Mouse (Mus musculus): ENCODE data around the gene Sh3pxd2a. TPM values are rescaled to one million over a fixed set of nuclear protein-coding genes. Genes with fewer than 3 reads are reported as not detected.

Sh3pxd2a gene
- total and polyA plus RNA-seq, 3 experiments: 1.3 to 4.6 (median 3.2) TPM

- Histone ChIP-seq H3K9me3 (replicated peaks; ENCODE audit: low read length) (no peaks in the 10 kb centered on the region), H3K9ac (ENCODE audit: insufficient read depth, low read depth) (no peak overlapping the region), H3K36me3 (replicated peaks in 1 of 2; ENCODE audit: control insufficient read depth in 1 of 2, insufficient read depth in 1 of 2, low read length in 1 of 2) (peaks cover 0 to 57% of the 10 kb centered on the region in 2 experiments), H3K27me3 (replicated peaks) (no peaks in the 10 kb centered on the region), H3K4me1 (ENCODE audit: control insufficient read depth in 1 of 2, insufficient read depth in 2 of 2) (no peaks in the 10 kb centered on the region), H3K4me2 (ENCODE audit: insufficient read depth, low read depth, poor library complexity, severe bottlenecking) (no peak overlapping the region), H3K4me3 (replicated peaks in 1 of 3; ENCODE audit: low read depth in 2 of 3, low read length in 2 of 3, poor library complexity in 1 of 3) (no peak overlapping the region), H3K79me2 (replicated peaks; ENCODE audit: control insufficient read depth, extremely low read depth, insufficient read depth, poor library complexity, severe bottlenecking) (no peaks in the 10 kb centered on the region), H3K27ac (ENCODE audit: insufficient read depth, low read depth) (no peak overlapping the region)
- in situ Hi-C loops (cut with MboI; ENCODE audit: low pct_ligation_motif_present, low pct_unique_long_range_greater_than_20kb, low sequenced_read_pairs): no loop called here
- DNase-seq (ENCODE audit: extremely low read depth): no peak
- dilution Hi-C loops (cut with MboI; ENCODE audit: extremely low pct_ligation_motif_present, extremely low pct_unique_long_range_greater_than_20kb, low sequenced_read_pairs): no loop called here
- TF ChIP-seq USF1 (IDR thresholded peaks at IDR 0.05; ENCODE audit: low read depth, low read length) (no peak), BHLHE40 (IDR thresholded peaks at IDR 0.05; ENCODE audit: low read depth, low read length) (no peak), IRF4 (IDR thresholded peaks at IDR 0.05; ENCODE audit: low read depth, low read length) (no peak), RCOR1 (conservative IDR thresholded peaks at IDR 0.05; ENCODE audit: low read depth, low read length) (no peak)
Measured at GRCm38 (mm10) chr19:47286886-47287450, 177.2 kb downstream of the Sh3pxd2a start.

- H3K4me2 ChIP-seq (ENCODE audit: insufficient read depth, low read depth, poor library complexity, severe bottlenecking): no peak overlapping the region
- no peak overlapping the region for H3K4me3 ChIP-seq (replicated peaks in 1 of 3; ENCODE audit: low read depth in 2 of 3, low read length in 2 of 3, poor library complexity in 1 of 3)
- H3K4me1 ChIP-seq (ENCODE audit: control insufficient read depth in 1 of 2, insufficient read depth in 2 of 2): no peaks in the 10 kb centered on the region
- dilution Hi-C loops (cut with MboI; ENCODE audit: extremely low pct_ligation_motif_present, extremely low pct_unique_long_range_greater_than_20kb, low sequenced_read_pairs): no loop called here
- no peak for DNase-seq (ENCODE audit: extremely low read depth)
- no peak overlapping the region for H3K27ac ChIP-seq (ENCODE audit: insufficient read depth, low read depth)
- H3K9me3 ChIP-seq (replicated peaks; ENCODE audit: low read length): no peaks in the 10 kb centered on the region
- H3K36me3 ChIP-seq (replicated peaks in 1 of 2; ENCODE audit: control insufficient read depth in 1 of 2, insufficient read depth in 1 of 2, low read length in 1 of 2): peaks cover 0 to 67% of the 10 kb centered on the region in 2 experiments
- in situ Hi-C loops (cut with MboI; ENCODE audit: low pct_ligation_motif_present, low pct_unique_long_range_greater_than_20kb, low sequenced_read_pairs): no loop called here
- no peaks in the 10 kb centered on the region for H3K79me2 ChIP-seq (replicated peaks; ENCODE audit: control insufficient read depth, extremely low read depth, insufficient read depth, poor library complexity, severe bottlenecking)
- TF ChIP-seq PAX5 (IDR thresholded peaks at IDR 0.05; ENCODE audit: low read length) (no peak), SMC3 (IDR thresholded peaks at IDR 0.05; ENCODE audit: low read depth, low read length) (no peak), EP300 (IDR thresholded peaks at IDR 0.05; ENCODE audit: low read length) (no peak), MAZ (IDR thresholded peaks at IDR 0.05; ENCODE audit: low read depth, low read length) (no peak), IRF4 (IDR thresholded peaks at IDR 0.05; ENCODE audit: low read depth, low read length) (no peak)
- no peaks in the 10 kb centered on the region for H3K27me3 ChIP-seq (replicated peaks)
- no peak overlapping the region for H3K9ac ChIP-seq (ENCODE audit: insufficient read depth, low read depth)
Measured at GRCm38 (mm10) chr19:47285581-47285980, 178.6 kb downstream of the Sh3pxd2a start.

GRCm38 (mm10) chr19:47282688-47283215, 181.4 kb downstream of the Sh3pxd2a start:
- H3K27me3 ChIP-seq (replicated peaks): no peaks in the 10 kb centered on the region
- no peaks in the 10 kb centered on the region for H3K4me1 ChIP-seq (ENCODE audit: control insufficient read depth in 1 of 2, insufficient read depth in 2 of 2)
- no peaks in the 10 kb centered on the region for H3K9me3 ChIP-seq (replicated peaks; ENCODE audit: low read length)
- dilution Hi-C loops (cut with MboI; ENCODE audit: extremely low pct_ligation_motif_present, extremely low pct_unique_long_range_greater_than_20kb, low sequenced_read_pairs): no loop called here
- H3K4me3 ChIP-seq (replicated peaks in 1 of 3; ENCODE audit: low read depth in 2 of 3, low read length in 2 of 3, poor library complexity in 1 of 3): no peak overlapping the region
- TF ChIP-seq PAX5 (IDR thresholded peaks at IDR 0.05; ENCODE audit: low read length): no peak
- H3K27ac ChIP-seq (ENCODE audit: insufficient read depth, low read depth): no peak overlapping the region
- H3K9ac ChIP-seq (ENCODE audit: insufficient read depth, low read depth): no peak overlapping the region
- in situ Hi-C loops (cut with MboI; ENCODE audit: low pct_ligation_motif_present, low pct_unique_long_range_greater_than_20kb, low sequenced_read_pairs): no loop called here
- H3K4me2 ChIP-seq (ENCODE audit: insufficient read depth, low read depth, poor library complexity, severe bottlenecking): no peak overlapping the region
- H3K36me3 ChIP-seq (replicated peaks in 1 of 2; ENCODE audit: control insufficient read depth in 1 of 2, insufficient read depth in 1 of 2, low read length in 1 of 2): peaks cover 0 to 77% of the 10 kb centered on the region in 2 experiments
- no peaks in the 10 kb centered on the region for H3K79me2 ChIP-seq (replicated peaks; ENCODE audit: control insufficient read depth, extremely low read depth, insufficient read depth, poor library complexity, severe bottlenecking)
- no peak for DNase-seq (ENCODE audit: extremely low read depth)

All from CH12.LX (cell line).